Mouse (Mus musculus): ENCODE results near the gene A430005L14Rik. TPM values are rescaled to one million over a fixed set of nuclear protein-coding genes. Genes with fewer than 3 reads are reported as not detected.

The A430005L14Rik gene
- polyA plus RNA-seq, 1 experiment from 2014 or later, result 104 TPM

GRCm38 (mm10) chr4:153929921-153930320 is 27.1 kb upstream of the A430005L14Rik start:
- 74% methylated on average over 4 of the region's 4 CpGs for WGBS

DNA sequence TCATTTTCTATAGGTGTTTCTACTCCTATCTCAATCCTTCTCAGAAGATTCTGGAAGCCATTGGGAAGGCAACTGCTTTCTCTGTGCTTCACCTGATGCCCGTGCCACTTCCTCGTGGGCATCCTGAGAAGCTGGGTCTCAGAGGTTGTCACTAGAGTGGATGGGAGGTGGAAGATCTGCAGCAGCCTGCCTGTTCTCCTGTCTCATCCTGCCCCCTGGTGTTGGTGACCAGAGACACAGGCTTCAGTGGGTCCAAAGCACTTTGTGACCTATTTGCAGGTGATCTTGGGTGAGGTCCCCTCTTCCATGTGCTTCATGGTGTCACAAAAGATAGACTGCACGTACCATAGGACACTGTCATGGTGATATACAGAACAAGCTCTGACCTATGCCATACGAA is 13.8 kb upstream of the A430005L14Rik start:
- H3K27ac ChIP-seq (ENCODE audit: low read depth, low read length), result no peak overlapping the region
- no peaks in the 10 kb centered on the region for H3K4me1 ChIP-seq (ENCODE audit: control insufficient read depth, insufficient read depth, low read length)
- no peak for ATAC-seq (ENCODE audit: low FRiP score, low TSS enrichment)
- no peak overlapping the region for H3K4me3 ChIP-seq (ENCODE audit: low read length)
- 69% methylated on average over 4 of the region's 4 CpGs for WGBS
- H3K9ac ChIP-seq (ENCODE audit: low read depth, low read length), result no peak overlapping the region
- no peak overlapping the region for H3K4me2 ChIP-seq (replicated peaks; ENCODE audit: low read depth, low read length)
- no peaks in the 10 kb centered on the region for H3K9me3 ChIP-seq (ENCODE audit: control insufficient read depth, low read length)
- H3K36me3 ChIP-seq (ENCODE audit: control insufficient read depth, insufficient read depth, low read length), result no peaks in the 10 kb centered on the region
- no peaks in the 10 kb centered on the region for H3K27me3 ChIP-seq (ENCODE audit: control insufficient read depth, insufficient read depth, low read length)

More at GRCm38 (mm10) chr4:153929921-153930320, 27.1 kb upstream of the A430005L14Rik start:
- Histone ChIP-seq H3K9ac (ENCODE audit: low read depth, low read length) (no peak overlapping the region), H3K4me3 (ENCODE audit: low read length) (no peak overlapping the region), H3K27ac (ENCODE audit: low read depth, low read length) (no peak overlapping the region), H3K4me1 (ENCODE audit: control insufficient read depth, insufficient read depth, low read length) (no peaks in the 10 kb centered on the region), H3K36me3 (ENCODE audit: control insufficient read depth, insufficient read depth, low read length) (no peaks in the 10 kb centered on the region), H3K9me3 (ENCODE audit: control insufficient read depth, low read length) (no peaks in the 10 kb centered on the region), H3K27me3 (ENCODE audit: control insufficient read depth, insufficient read depth, low read length) (no peaks in the 10 kb centered on the region), H3K4me2 (replicated peaks; ENCODE audit: low read depth, low read length) (no peak overlapping the region)
- ATAC-seq (ENCODE audit: low FRiP score, low TSS enrichment), result no peak

DNA sequence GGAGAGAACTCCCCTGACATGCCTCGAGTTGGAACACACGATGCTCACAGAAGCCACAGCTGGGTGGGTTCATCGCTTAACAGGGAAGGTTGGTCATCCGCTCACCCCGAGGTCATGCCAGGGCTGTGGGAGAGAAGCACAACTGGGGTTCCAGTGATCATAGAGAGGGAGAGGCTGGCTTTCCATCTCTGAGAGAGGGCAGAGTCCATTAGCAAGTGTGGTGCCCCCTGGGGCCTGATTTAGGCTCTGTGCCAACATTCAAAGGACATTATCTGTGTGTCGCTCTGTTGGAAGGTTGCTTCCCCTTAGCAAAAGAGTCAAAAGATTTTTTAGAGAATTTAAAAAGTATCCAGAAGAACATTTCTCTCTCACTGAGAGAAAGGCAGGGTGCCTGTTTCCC is 12.8 kb upstream of the A430005L14Rik start:
- no peak overlapping the region for H3K4me2 ChIP-seq (replicated peaks; ENCODE audit: low read depth, low read length)
- no peaks in the 10 kb centered on the region for H3K27me3 ChIP-seq (ENCODE audit: control insufficient read depth, insufficient read depth, low read length)
- no peak overlapping the region for H3K9ac ChIP-seq (ENCODE audit: low read depth, low read length)
- H3K4me1 ChIP-seq (ENCODE audit: control insufficient read depth, insufficient read depth, low read length), result no peaks in the 10 kb centered on the region
- no peak for ATAC-seq (ENCODE audit: low FRiP score, low TSS enrichment)
- no peak overlapping the region for H3K27ac ChIP-seq (ENCODE audit: low read depth, low read length)
- no peak overlapping the region for H3K4me3 ChIP-seq (ENCODE audit: low read length)
- H3K36me3 ChIP-seq (ENCODE audit: control insufficient read depth, insufficient read depth, low read length), result no peaks in the 10 kb centered on the region
- 52% methylated on average over 6 of the region's 6 CpGs for WGBS
- no peaks in the 10 kb centered on the region for H3K9me3 ChIP-seq (ENCODE audit: control insufficient read depth, low read length)

GRCm38 (mm10) chr4:153945741-153946140 is 11.3 kb upstream of the A430005L14Rik start:
- H3K9ac ChIP-seq (ENCODE audit: low read depth, low read length), result no peak overlapping the region
- no peak for ATAC-seq (ENCODE audit: low FRiP score, low TSS enrichment)
- WGBS, result 83% methylated on average over 6 of the region's 6 CpGs

GRCm38 (mm10) chr4:153950372-153950771 is 6.7 kb upstream of the A430005L14Rik start:
- no peak overlapping the region for H3K9ac ChIP-seq (ENCODE audit: low read depth, low read length)
- ATAC-seq (ENCODE audit: low FRiP score, low TSS enrichment), result no peak
- H3K4me3 ChIP-seq (ENCODE audit: low read length), result no peak overlapping the region
- no peaks in the 10 kb centered on the region for H3K9me3 ChIP-seq (ENCODE audit: control insufficient read depth, low read length)
- H3K4me2 ChIP-seq (replicated peaks; ENCODE audit: low read depth, low read length), result no peak overlapping the region
- WGBS, result 83% methylated on average over 2 of the region's 2 CpGs
- H3K27ac ChIP-seq (ENCODE audit: low read depth, low read length), result no peak overlapping the region
- H3K4me1 ChIP-seq (ENCODE audit: control insufficient read depth, insufficient read depth, low read length), result no peaks in the 10 kb centered on the region
- no peaks in the 10 kb centered on the region for H3K36me3 ChIP-seq (ENCODE audit: control insufficient read depth, insufficient read depth, low read length)
- H3K27me3 ChIP-seq (ENCODE audit: control insufficient read depth, insufficient read depth, low read length), result no peaks in the 10 kb centered on the region

More at GRCm38 (mm10) chr4:153945741-153946140, 11.3 kb upstream of the A430005L14Rik start:
- Histone ChIP-seq H3K4me2 (replicated peaks; ENCODE audit: low read depth, low read length) (no peak overlapping the region), H3K27ac (ENCODE audit: low read depth, low read length) (no peak overlapping the region), H3K9me3 (ENCODE audit: control insufficient read depth, low read length) (no peaks in the 10 kb centered on the region), H3K36me3 (ENCODE audit: control insufficient read depth, insufficient read depth, low read length) (no peaks in the 10 kb centered on the region), H3K4me1 (ENCODE audit: control insufficient read depth, insufficient read depth, low read length) (no peaks in the 10 kb centered on the region), H3K27me3 (ENCODE audit: control insufficient read depth, insufficient read depth, low read length) (no peaks in the 10 kb centered on the region), H3K4me3 (ENCODE audit: low read length) (no peak overlapping the region)

DNA sequence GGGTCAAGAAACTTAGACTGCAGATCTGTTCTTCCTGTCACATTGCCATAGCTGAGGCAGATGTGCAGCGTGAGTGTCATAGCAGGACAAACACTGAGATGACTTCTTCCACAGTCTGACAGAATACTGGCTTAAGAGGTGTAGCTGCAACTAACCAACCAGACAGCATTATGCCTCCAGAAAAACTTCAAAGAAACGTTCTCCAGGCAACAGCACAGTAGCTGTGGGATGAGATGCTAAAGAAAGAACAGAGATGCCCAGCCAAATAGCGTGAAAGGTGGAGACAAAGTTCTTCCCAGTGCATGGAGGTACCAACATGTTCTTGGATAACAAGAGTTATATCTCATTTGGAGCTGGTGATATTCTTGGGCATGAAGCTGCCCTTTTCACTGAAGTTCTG is 5.9 kb upstream of the A430005L14Rik start:
- Histone ChIP-seq H3K27ac (ENCODE audit: low read depth, low read length) (no peak overlapping the region), H3K36me3 (ENCODE audit: control insufficient read depth, insufficient read depth, low read length) (no peaks in the 10 kb centered on the region), H3K4me3 (ENCODE audit: low read length) (no peak overlapping the region), H3K9me3 (ENCODE audit: control insufficient read depth, low read length) (no peaks in the 10 kb centered on the region), H3K4me2 (replicated peaks; ENCODE audit: low read depth, low read length) (no peak overlapping the region), H3K27me3 (ENCODE audit: control insufficient read depth, insufficient read depth, low read length) (no peaks in the 10 kb centered on the region), H3K9ac (ENCODE audit: low read depth, low read length) (no peak overlapping the region), H3K4me1 (ENCODE audit: control insufficient read depth, insufficient read depth, low read length) (no peaks in the 10 kb centered on the region)
- WGBS, result 59% methylated on average over 3 of the region's 3 CpGs
- ATAC-seq (ENCODE audit: low FRiP score, low TSS enrichment), result no peak

- H3K4me3 ChIP-seq (ENCODE audit: low read length), result no peak overlapping the region
- WGBS, result 47% methylated on average over 5 of the region's 5 CpGs
- no peak overlapping the region for H3K9ac ChIP-seq (ENCODE audit: low read depth, low read length)
- H3K4me1 ChIP-seq (ENCODE audit: control insufficient read depth, insufficient read depth, low read length), result no peaks in the 10 kb centered on the region
- ATAC-seq (ENCODE audit: low FRiP score, low TSS enrichment), result no peak
- no peak overlapping the region for H3K27ac ChIP-seq (ENCODE audit: low read depth, low read length)
- H3K9me3 ChIP-seq (ENCODE audit: control insufficient read depth, low read length), result no peaks in the 10 kb centered on the region
- no peaks in the 10 kb centered on the region for H3K36me3 ChIP-seq (ENCODE audit: control insufficient read depth, insufficient read depth, low read length)
- no peak overlapping the region for H3K4me2 ChIP-seq (replicated peaks; ENCODE audit: low read depth, low read length)
- H3K27me3 ChIP-seq (ENCODE audit: control insufficient read depth, insufficient read depth, low read length), result no peaks in the 10 kb centered on the region
Observed at GRCm38 (mm10) chr4:153951692-153952091, 5.3 kb upstream of the A430005L14Rik start.

GRCm38 (mm10) chr4:153955651-153956050 is 1.4 kb upstream of the A430005L14Rik start:
- Histone ChIP-seq H3K36me3 (ENCODE audit: control insufficient read depth, insufficient read depth, low read length) (peaks cover 11% of the 10 kb centered on the region; the same call in 1 of the 2 replicates), H3K4me3 (ENCODE audit: low read length) (no peak overlapping the region), H3K9ac (ENCODE audit: low read depth, low read length) (no peak overlapping the region), H3K27me3 (ENCODE audit: control insufficient read depth, insufficient read depth, low read length) (no peaks in the 10 kb centered on the region), H3K27ac (ENCODE audit: low read depth, low read length) (no peak overlapping the region), H3K4me2 (replicated peaks; ENCODE audit: low read depth, low read length) (no peak overlapping the region), H3K4me1 (ENCODE audit: control insufficient read depth, insufficient read depth, low read length) (peaks cover 10% of the 10 kb centered on the region), H3K9me3 (ENCODE audit: control insufficient read depth, low read length) (no peaks in the 10 kb centered on the region)
- WGBS, result 88% methylated on average over 8 of the region's 8 CpGs
- no peak for ATAC-seq (ENCODE audit: low FRiP score, low TSS enrichment)

DNA sequence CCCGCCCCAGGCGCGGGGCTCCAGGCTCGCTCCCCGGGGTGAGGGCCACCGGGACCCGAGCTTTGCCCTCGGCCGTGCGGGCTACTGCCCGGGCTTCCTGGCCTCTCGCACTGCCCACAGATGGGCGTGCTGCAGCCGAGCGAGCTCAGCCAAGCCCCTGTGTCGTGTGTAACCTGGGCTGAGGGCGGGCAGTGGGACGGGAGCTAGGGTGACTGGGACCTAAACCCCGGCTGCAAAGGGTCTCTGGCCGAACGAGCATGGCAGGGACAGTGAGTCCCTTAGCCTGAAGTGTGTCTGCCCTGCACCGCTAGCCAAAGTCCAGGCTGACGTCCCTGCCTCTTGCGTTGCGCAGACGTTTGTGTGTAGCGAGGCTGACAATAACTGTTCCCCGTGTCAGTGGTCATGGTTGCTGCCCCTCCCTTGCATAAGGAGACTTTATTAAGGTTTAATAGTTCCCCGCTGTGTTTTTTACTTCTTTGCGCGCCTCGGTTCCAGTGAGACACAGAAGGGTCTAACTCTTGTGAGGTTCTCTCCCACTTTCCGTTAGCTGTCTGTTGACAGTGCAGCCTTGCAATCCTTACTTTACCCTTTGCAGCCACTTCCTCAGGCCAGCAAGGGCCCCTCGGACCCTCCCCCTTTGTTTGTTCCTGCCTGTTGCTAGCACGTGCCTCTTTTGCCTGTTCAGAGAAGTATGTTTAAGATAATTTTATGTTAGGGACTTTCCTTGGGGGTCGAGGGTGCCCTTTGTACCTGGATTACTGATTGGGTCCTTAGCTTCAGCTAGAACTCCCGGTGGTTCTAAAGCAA is 610 bp downstream of the A430005L14Rik start:
- H3K27ac ChIP-seq (ENCODE audit: low read depth, low read length), result peak overlapping the region; percentile 90
- WGBS, result 0% methylated on average over 35 of the region's 37 CpGs
- peak; percentile 82 for ATAC-seq (ENCODE audit: low FRiP score, low TSS enrichment)
- H3K9ac ChIP-seq (ENCODE audit: low read depth, low read length), result peak overlapping the region; percentile 86
- H3K9me3 ChIP-seq (ENCODE audit: control insufficient read depth, low read length), result no peaks in the 10 kb centered on the region
- H3K4me2 ChIP-seq (replicated peaks; ENCODE audit: low read depth, low read length), result peak overlapping the region; percentile 50
- no peaks in the 10 kb centered on the region for H3K27me3 ChIP-seq (ENCODE audit: control insufficient read depth, insufficient read depth, low read length)
- H3K4me1 ChIP-seq (ENCODE audit: control insufficient read depth, insufficient read depth, low read length), result peaks cover 10% of the 10 kb centered on the region
- peak overlapping the region; percentile 76 for H3K4me3 ChIP-seq (ENCODE audit: low read length)
- H3K36me3 ChIP-seq (ENCODE audit: control insufficient read depth, insufficient read depth, low read length), result peaks cover 31% of the 10 kb centered on the region
